In genomic region chr2:62484906-62485305, GRCm38 (mm10) we compare ENCODE assay signal across 13 mouse cellular contexts. TPM values are rescaled to one million over a fixed set of nuclear protein-coding genes. Genes with fewer than 3 reads are reported as not detected.
DNase-seq lines count a peak whose midpoint lies in the region; ATAC-seq and TF ChIP-seq lines count a peak whose summit lies in the region.
"Had no signal": no experiment of that assay in that cellular context is flagged by ENCODE, and none has a peak within 500 bp of the region (broad histone marks: within the 10 kb centered on the region; RNA-seq: fewer than 3 reads in every experiment).

No protein-coding gene starts in this region.

- CTCF ChIA-PET in Patski (lab: Charles Lee), result interaction anchor here (0.7 to 1.3 kb wide), 3 partner anchors 9 to 30 kb away, joined by 3 to 4 read pairs (median 3); no protein-coding TSS in a partner anchor

- TF ChIP-seq CTCF in heart, postnatal 0 days (IDR thresholded peaks at IDR 0.05; ENCODE audit: low read depth), result peak; percentile 28
- TF ChIP-seq CTCF in liver, postnatal 0 days (IDR thresholded peaks at IDR 0.05; ENCODE audit: low read depth), result peak; percentile 27; the same call in 1 of the 2 replicates
- peak; percentile 37 for TF ChIP-seq CTCF in Patski (IDR thresholded peaks at IDR 0.05)

- no peak overlapping the region for H3K4me2 ChIP-seq in heart, postnatal 0 days (ENCODE audit: low read depth, low read length)
- H3K4me2 ChIP-seq in liver, postnatal 0 days (ENCODE audit: low read depth, low read length), result no peak overlapping the region
- no peak overlapping the region for H3K4me2 ChIP-seq in liver, embryonic 11.5 days
- H3K4me2 ChIP-seq: midbrain, embryonic 12.5 days; neural tube, embryonic 12.5 days had no signal

- no peaks in the 10 kb centered on the region for H3K27me3 ChIP-seq in heart, postnatal 0 days (ENCODE audit: control insufficient read depth, insufficient read depth, low read length)
- no peaks in the 10 kb centered on the region for H3K27me3 ChIP-seq in liver, postnatal 0 days (ENCODE audit: insufficient read depth, low read length)
- H3K27me3 ChIP-seq in liver, embryonic 11.5 days (replicated peaks; ENCODE audit: control insufficient read depth, insufficient read depth, low read length), result no peaks in the 10 kb centered on the region
- H3K27me3 ChIP-seq in Patski, result peaks cover 1% of the 10 kb centered on the region
- H3K27me3 ChIP-seq: midbrain, embryonic 12.5 days; neural tube, embryonic 12.5 days had no signal

- no peaks in the 10 kb centered on the region for H3K4me1 ChIP-seq in heart, postnatal 0 days (ENCODE audit: control insufficient read depth, insufficient read depth)
- no peaks in the 10 kb centered on the region for H3K4me1 ChIP-seq in liver, postnatal 0 days (ENCODE audit: insufficient read depth)
- no peaks in the 10 kb centered on the region for H3K4me1 ChIP-seq in liver, embryonic 11.5 days (replicated peaks; ENCODE audit: control insufficient read depth, insufficient read depth, low read length)
- H3K4me1 ChIP-seq: hindbrain, embryonic 10.5 days; midbrain, embryonic 12.5 days; neural tube, embryonic 12.5 days had no signal

- 74% methylated on average over 3 of the region's 3 CpGs for WGBS in heart, postnatal 0 days
- 84% methylated on average over 3 of the region's 3 CpGs for WGBS in liver, postnatal 0 days (ENCODE audit: insufficient replicate concordance)
- whole genome bisulfite sequencing in liver, embryonic 11.5 days, result 84% methylated on average over 3 of the region's 3 CpGs

- H3K9ac ChIP-seq in heart, postnatal 0 days (replicated peaks; ENCODE audit: low read depth, low read length), result no peak overlapping the region
- H3K9ac ChIP-seq in liver, postnatal 0 days (replicated peaks), result no peak overlapping the region
- no peak overlapping the region for H3K9ac ChIP-seq in liver, embryonic 11.5 days (ENCODE audit: low read depth, low read length)
- H3K9ac ChIP-seq: midbrain, embryonic 12.5 days; neural tube, embryonic 12.5 days had no signal

- no peak for ATAC-seq in heart, postnatal 0 days (ENCODE audit: insufficient read depth, low read depth)
- no peak for ATAC-seq in liver, postnatal 0 days
- no peak for ATAC-seq in liver, embryonic 11.5 days (replicated peaks; ENCODE audit: low FRiP score)
- ATAC-seq in Patski, result no peak

- H3K9me3 ChIP-seq in heart, postnatal 0 days (replicated peaks; ENCODE audit: control insufficient read depth, low read length), result no peaks in the 10 kb centered on the region
- no peaks in the 10 kb centered on the region for H3K9me3 ChIP-seq in liver, postnatal 0 days (ENCODE audit: low read length)
- H3K9me3 ChIP-seq in liver, embryonic 11.5 days (ENCODE audit: control insufficient read depth, low read length), result no peaks in the 10 kb centered on the region
- H3K9me3 ChIP-seq: hindbrain, embryonic 10.5 days; midbrain, embryonic 12.5 days; neural tube, embryonic 12.5 days had no signal

- no peaks in the 10 kb centered on the region for H3K36me3 ChIP-seq in heart, postnatal 0 days (replicated peaks; ENCODE audit: control insufficient read depth, insufficient read depth, low read length)
- H3K36me3 ChIP-seq in liver, postnatal 0 days (replicated peaks; ENCODE audit: insufficient read depth, low read length), result no peaks in the 10 kb centered on the region
- no peaks in the 10 kb centered on the region for H3K36me3 ChIP-seq in liver, embryonic 11.5 days (ENCODE audit: control insufficient read depth, insufficient read depth, low read length)
- H3K36me3 ChIP-seq: hindbrain, embryonic 10.5 days; midbrain, embryonic 12.5 days; neural tube, embryonic 12.5 days had no signal

- no peak for DNase-seq in heart, postnatal 0 days (ENCODE audit: low spot score)
- DNase-seq in heart, postnatal 4 days, result no peak
- no peak for DNase-seq in liver, postnatal 0 days
- DNase-seq in liver, embryonic 11.5 days (ENCODE audit: low spot score), result no peak
- no peak for DNase-seq in Patski (ENCODE audit: low read depth, low spot score)
- peak; percentile 12 for DNase-seq in retina, postnatal 1 day
- DNase-seq in right cerebral cortex, postnatal 25 days, result no peak
- DNase-seq: kidney, postnatal 25 days; thymus, postnatal 25 days had no signal

- in situ Hi-C loops in Patski (cut with MboI; ENCODE audit: low pct_unique_long_range_greater_than_20kb), result no loop called here

- no peak overlapping the region for H3K4me3 ChIP-seq in heart, postnatal 0 days (ENCODE audit: low read depth, low read length)
- H3K4me3 ChIP-seq in liver, postnatal 0 days (ENCODE audit: low read depth, low read length), result no peak overlapping the region
- no peak overlapping the region for H3K4me3 ChIP-seq in liver, embryonic 11.5 days (ENCODE audit: low read depth, low read length)
- H3K4me3 ChIP-seq: hindbrain, embryonic 10.5 days; midbrain, embryonic 12.5 days; neural tube, embryonic 12.5 days had no signal

- no peak overlapping the region for H3K27ac ChIP-seq in heart, postnatal 0 days (ENCODE audit: low read depth)
- no peak overlapping the region for H3K27ac ChIP-seq in liver, postnatal 0 days (ENCODE audit: low read depth)
- H3K27ac ChIP-seq in liver, embryonic 11.5 days (ENCODE audit: low read depth, low read length), result no peak overlapping the region
- H3K27ac ChIP-seq: hindbrain, embryonic 10.5 days; midbrain, embryonic 12.5 days; neural tube, embryonic 12.5 days had no signal

- POLR2A ChIA-PET in Patski (lab: Charles Lee), result no interaction called here

- no peak for TF ChIP-seq EP300 in heart, postnatal 0 days (IDR thresholded peaks at IDR 0.05; ENCODE audit: low read depth)
- no peak for TF ChIP-seq EP300 in liver, postnatal 0 days (IDR thresholded peaks at IDR 0.05; ENCODE audit: low read depth)

RNA-seq across cellular contexts. Expression of gene Gcg, which starts 1.5 kb away (rescaled TPM):
- total RNA-seq in heart, postnatal 0 days (2014; rRNA removed; ENCODE audit: low replicate concordance), result not detected in 2 replicates
- not detected in 2 replicates for polyA plus RNA-seq in heart, postnatal 0 days (2015; fragmentation: Nextera tagmentation; extraction: Ambion mirVana)
- not detected for total RNA-seq in heart, postnatal 4 days (2021)
- polyA plus RNA-seq in liver, postnatal 0 days (2015; fragmentation: Nextera tagmentation; extraction: Ambion mirVana), result not detected in 2 replicates
- 6.3 and 10.9 TPM in 2 replicates for polyA plus RNA-seq in liver, embryonic 11.5 days (2014; fragmentation: Nextera tagmentation; extraction: Ambion mirVana)
- polyA plus RNA-seq in Patski (2021), result not detected
- total RNA-seq: heart, adult 8-10 months had no signal
- polyA plus RNA-seq: hindbrain, embryonic 10.5 days; neural tube, embryonic 12.5 days had no signal
